Mouse (Mus musculus) lung, embryonic 15.5 days (tissue): Measurements from ENCODE around the gene Ttc41. TPM values are rescaled to one million over a fixed set of nuclear protein-coding genes. Genes with fewer than 3 reads are reported as not detected.
"Not testable (repeated sequence)": the region's sequence is repeated elsewhere in the genome, so short reads cannot be mapped to it uniquely, and the experiment has no call there.

ENCODE experiments used
- ATAC-seq: fragments of 200-750 bp; cut with Nextera tagmentation; 2 replicates; pipeline ENCODE4 v1.8.0; 2017; ENCODE audit warnings: moderate number of reproducible peaks, borderline replicate concordance; ENCODE audit not compliant: low FRiP score, low TSS enrichment; ENCODE audit errors: extremely low read depth
- H3K27ac ChIP-seq: fragments of 300-500 bp; sonication (generic); 2 replicates; pipeline ENCODE4 v1.5.1; 2015; ENCODE audit warnings: moderate library complexity, mild to moderate bottlenecking, inconsistent platforms
- H3K27me3 ChIP-seq: fragments of 300-500 bp; sonication (generic); 2 replicates; pipeline ENCODE4 v1.6.1; 2015; ENCODE audit warnings: inconsistent platforms
- H3K36me3 ChIP-seq: fragments of 300-500 bp; sonication (generic); 2 replicates; pipeline ENCODE4 v1.6.1; 2015; ENCODE audit warnings: inconsistent platforms
- H3K4me1 ChIP-seq: fragments of 300-500 bp; sonication (generic); 2 replicates; pipeline ENCODE4 v1.6.1; 2015; ENCODE audit warnings: inconsistent platforms
- H3K4me2 ChIP-seq: fragments of 300-500 bp; sonication (generic); 2 replicates; pipeline ENCODE4 v1.6.1; 2015; ENCODE audit warnings: inconsistent platforms, mild to moderate bottlenecking, moderate library complexity
- H3K4me3 ChIP-seq: fragments of 300-500 bp; sonication (generic); 2 replicates; pipeline ENCODE4 v1.5.1; 2015; ENCODE audit warnings: mild to moderate bottlenecking, inconsistent platforms
- H3K9ac ChIP-seq: fragments of 300-500 bp; sonication (generic); 2 replicates; pipeline ENCODE4 v1.6.1; 2015; ENCODE audit warnings: inconsistent platforms
- H3K9me3 ChIP-seq: fragments of 300-500 bp; sonication (generic); 2 replicates; pipeline ENCODE4 v1.6.1; 2016; ENCODE audit warnings: inconsistent platforms
- WGBS: fragments of 180-500 bp; shearing (Covaris S2); methylation state at CpG from one replicate; pipeline ENCODE4 v1.1.7; 2015; 5-methylcytosine and 5-hydroxymethylcytosine counted together
- polyA plus RNA-seq: library from polyadenylated mRNA; unstranded; fragments of >200 nt; fragmentation: Nextera tagmentation; extraction: Ambion mirVana; gene quantifications from 2 replicates; pipeline ENCODE4 v1.2.1, GENCODE M21; 2015

The Ttc41 gene
- polyA plus RNA-seq = 1.2 and 1.6 TPM in 2 replicates

DNA sequence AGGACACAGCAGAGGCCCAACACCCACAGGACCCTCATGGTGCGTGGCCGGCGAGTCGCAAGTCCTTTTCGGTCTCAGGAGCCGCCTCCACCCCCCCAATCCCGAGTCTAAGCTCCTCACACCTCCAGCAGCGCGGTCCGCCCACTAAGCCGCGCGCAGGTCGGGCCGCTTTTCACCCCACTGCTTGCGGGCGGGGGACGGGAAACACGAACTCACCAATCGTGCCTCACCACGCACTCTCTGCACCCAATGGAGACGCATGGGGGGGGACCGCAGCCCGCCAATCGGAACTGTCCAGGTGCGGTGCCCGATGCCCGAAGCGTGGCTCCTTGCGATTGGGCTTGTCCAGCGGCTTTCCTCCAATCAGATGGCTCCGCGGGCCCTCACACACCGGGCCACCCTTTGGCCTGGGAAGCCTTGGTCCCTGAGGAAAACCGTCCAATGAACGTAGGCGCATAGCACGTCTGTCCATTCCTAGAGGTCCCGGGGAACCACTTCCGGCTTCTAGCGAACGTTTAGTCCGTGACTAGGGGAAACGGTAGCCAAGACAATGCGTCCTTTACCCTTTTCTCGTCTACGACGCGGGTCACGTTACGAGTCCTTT lies at the start of gene Ttc41, which contains the start of gene Hsp90b1:
Gene Ttc41, plus strand, starts transcription at position 494 of the 604 bp plus-strand sequence.
Gene Hsp90b1, minus strand, starts transcription at position 192 of the 604 bp plus-strand sequence.
- Histone ChIP-seq H3K9me3 (no peaks in the 10 kb centered on the region), H3K4me2 (peak within 1 kb of the TSS; percentile 68), H3K36me3 (peaks cover 25% of the 10 kb centered on the region), H3K9ac (peak within 1 kb of the TSS; percentile 97), H3K27ac (peak within 1 kb of the TSS; percentile 97), H3K4me3 (peak within 1 kb of the TSS; percentile 96), H3K4me1 (peaks cover 45% of the 10 kb centered on the region), H3K27me3 (no peaks in the 10 kb centered on the region)
- peak; percentile 97 for ATAC-seq
- under 1% methylated on average over 51 of the region's 51 CpGs for WGBS

DNA sequence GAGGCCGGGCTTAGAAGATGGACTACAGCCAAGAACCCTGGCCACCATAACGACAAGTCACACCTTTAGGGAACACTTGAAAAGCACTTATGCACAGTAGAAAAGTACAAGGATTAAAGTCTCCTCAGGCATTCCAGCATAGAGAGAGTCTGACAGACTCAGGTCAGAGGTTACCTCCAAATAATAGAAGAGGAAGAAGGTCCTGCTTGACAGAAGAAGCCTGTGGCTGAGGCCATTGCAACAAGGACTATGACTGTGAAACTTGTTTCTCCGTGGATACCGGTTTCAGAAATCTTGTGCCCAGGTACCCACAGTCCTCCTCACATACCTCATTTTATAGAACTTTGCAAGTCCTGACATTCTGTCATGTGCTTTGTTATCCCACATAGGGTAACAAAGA lies 35.1 kb upstream of the Ttc41 start:
- not testable (repeated sequence) for ATAC-seq, H3K27me3 ChIP-seq

DNA sequence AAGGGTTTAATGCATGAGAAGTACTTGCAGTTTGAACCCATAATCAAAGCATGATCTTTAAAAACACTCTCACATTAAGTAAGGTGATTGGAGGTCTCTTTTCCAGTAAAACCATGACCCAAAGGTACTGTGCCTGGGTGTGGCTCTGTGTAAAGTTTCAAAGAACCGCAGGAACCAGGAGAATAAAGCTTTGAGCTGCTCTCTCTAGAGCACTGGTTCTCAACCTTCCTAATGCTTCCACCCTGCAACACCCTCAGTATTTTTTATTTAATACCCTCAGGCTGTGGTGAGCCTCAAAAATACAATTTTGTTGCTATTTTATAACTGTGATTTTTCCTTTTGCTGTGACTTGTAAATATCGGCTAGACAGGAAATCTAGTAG lies 20.8 kb upstream of the Ttc41 start:
- H3K4me1 ChIP-seq, H3K9me3 ChIP-seq, H3K9ac ChIP-seq, H3K27me3 ChIP-seq, H3K36me3 ChIP-seq: not testable (repeated sequence)
- peak overlapping the region; percentile 78 for H3K4me2 ChIP-seq
- WGBS = 27% methylated on average over 2 of the region's 2 CpGs
- H3K4me3 ChIP-seq = peak overlapping the region; percentile 69
- ATAC-seq = 0 out of 2 replicates have a peak, but pooled peaks have one; percentile 12
- H3K27ac ChIP-seq = peak overlapping the region; percentile 84

More for the DNA sequence above, 35.1 kb upstream of the Ttc41 start:
- not testable (repeated sequence) for H3K9me3 ChIP-seq, H3K4me3 ChIP-seq, H3K4me2 ChIP-seq, H3K36me3 ChIP-seq, H3K27ac ChIP-seq, H3K4me1 ChIP-seq, H3K9ac ChIP-seq
- WGBS = 64% methylated on average over 4 of the region's 4 CpGs

DNA sequence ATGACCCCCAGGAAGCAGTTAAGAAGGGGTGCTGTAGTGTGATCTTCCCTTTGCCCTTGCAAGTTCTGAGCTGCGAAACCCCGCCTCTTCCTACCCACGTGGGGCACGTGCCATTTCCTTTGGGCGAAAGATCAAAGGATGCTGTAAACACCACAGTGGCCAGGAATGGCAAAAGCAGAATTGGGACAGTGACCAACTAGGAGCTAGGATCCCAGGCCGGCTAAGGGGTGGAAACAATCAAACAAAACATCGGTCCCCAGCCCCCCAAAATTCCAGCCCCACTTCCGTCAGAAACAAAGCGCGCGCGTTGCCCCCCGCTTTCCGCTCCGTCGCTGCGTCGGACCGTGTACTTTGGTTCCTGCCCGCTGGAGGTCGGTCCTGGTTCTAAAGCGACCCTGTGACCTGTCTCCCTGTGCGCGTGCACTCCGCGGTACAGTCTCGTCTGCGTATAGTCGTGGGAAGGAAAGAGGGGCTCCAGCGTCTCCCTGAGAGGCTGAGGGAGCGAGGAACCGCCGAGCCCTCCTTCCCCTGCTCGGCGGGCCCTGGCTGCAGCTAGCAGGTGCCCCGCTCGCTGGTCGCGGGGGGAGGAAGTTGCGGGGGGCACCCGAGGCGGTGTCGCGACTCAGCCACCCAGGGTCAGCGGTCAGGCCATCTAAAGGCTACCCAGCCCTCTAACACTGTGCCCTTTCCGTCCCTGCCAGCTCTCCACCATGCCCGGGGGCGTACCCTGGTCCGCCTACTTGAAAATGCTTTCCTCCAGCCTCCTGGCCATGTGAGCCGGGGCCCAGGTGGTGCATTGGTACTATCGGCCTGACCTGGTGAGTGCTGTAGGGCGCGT lies 20.2 kb upstream of the Ttc41 start:
- H3K4me1 ChIP-seq, H3K9me3 ChIP-seq, H3K27me3 ChIP-seq, H3K36me3 ChIP-seq: not testable (repeated sequence)
- under 1% methylated on average over 52 of the region's 53 CpGs for WGBS
- Histone ChIP-seq H3K4me2 (peak overlapping the region; percentile 78), H3K27ac (peak overlapping the region; percentile 84), H3K4me3 (peak overlapping the region; percentile 69), H3K9ac (peak overlapping the region; percentile 92)
- ATAC-seq = peak; percentile 93

DNA sequence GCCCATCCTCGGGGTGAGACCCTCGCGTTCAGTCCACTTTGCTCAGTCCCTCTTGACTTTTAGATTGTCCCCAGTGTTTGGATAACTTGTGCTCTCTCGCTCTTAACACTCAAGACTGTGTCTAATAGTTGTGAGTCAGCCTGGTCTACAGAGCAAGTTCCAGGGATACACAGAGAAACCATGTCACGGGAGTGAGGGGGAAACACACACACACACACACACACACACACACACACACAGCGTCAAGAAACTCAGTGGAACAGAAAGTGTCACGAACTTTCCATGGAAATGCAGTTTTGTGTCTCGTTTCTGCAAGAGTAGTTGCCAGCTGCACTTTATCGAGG lies 19.6 kb upstream of the Ttc41 start:
- H3K27ac ChIP-seq, H3K9me3 ChIP-seq, H3K27me3 ChIP-seq, H3K4me1 ChIP-seq: not testable (repeated sequence)
- Histone ChIP-seq H3K36me3 (peaks cover 14% of the 10 kb centered on the region), H3K4me2 (peak overlapping the region; percentile 78), H3K4me3 (peak overlapping the region; percentile 69), H3K9ac (peak overlapping the region; percentile 92)
- ATAC-seq = peak; percentile 17; the same call in 1 of the 2 replicates
- WGBS = 16% methylated on average over 9 of the region's 9 CpGs

DNA sequence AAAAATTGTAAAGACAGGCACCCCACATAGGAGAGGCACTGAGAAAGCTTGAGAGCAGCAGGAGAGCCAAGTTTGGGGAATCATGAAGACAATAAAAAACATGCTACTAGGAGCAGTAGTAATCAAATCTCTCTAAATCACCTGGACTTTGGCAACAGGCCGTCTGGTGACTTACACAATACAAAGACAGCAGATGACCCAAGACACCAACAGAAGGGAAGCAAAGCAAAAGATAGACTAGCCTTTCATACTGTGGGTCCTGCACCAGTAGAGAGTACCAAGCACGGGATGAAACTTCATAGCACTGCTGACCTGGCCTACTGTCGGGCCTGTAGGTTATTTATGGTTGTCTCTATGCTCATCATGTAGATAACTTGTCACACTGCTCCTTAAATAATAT lies 5.4 kb upstream of the Ttc41 start:
- H3K4me3 ChIP-seq = no peak overlapping the region

DNA sequence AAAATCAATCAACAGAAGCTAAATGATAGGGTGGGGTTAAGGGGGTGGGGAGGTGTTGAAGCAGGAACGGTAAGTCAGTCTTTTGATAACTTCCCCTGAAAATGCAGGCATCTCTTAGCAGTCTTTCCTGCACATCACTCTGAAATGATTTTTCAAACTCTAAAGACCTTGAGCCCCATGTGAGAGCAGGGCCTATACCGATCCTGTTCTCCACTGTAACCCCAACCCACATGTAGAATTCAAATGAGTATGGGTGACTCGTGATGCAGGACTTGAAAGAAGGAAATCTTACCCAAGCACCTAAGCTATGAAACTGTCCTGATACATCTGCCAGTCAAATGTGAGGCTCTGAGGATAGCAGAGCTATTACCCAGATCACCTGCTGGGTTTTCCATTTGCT lies 4.6 kb upstream of the Ttc41 start:
- 53% methylated on average over 3 of the region's 3 CpGs for WGBS

More for the DNA sequence above, 5.4 kb upstream of the Ttc41 start:
- WGBS = 55% methylated on average over 3 of the region's 3 CpGs
- H3K4me2 ChIP-seq = peak overlapping the region; percentile 19; the same call in 1 of the 2 replicates
- peaks cover 48% of the 10 kb centered on the region for H3K4me1 ChIP-seq
- no peaks in the 10 kb centered on the region for H3K27me3 ChIP-seq
- H3K27ac ChIP-seq = no peak overlapping the region
- H3K9ac ChIP-seq = no peak overlapping the region
- no peaks in the 10 kb centered on the region for H3K9me3 ChIP-seq
- no peak for ATAC-seq
- H3K36me3 ChIP-seq = peaks cover 67% of the 10 kb centered on the region

DNA sequence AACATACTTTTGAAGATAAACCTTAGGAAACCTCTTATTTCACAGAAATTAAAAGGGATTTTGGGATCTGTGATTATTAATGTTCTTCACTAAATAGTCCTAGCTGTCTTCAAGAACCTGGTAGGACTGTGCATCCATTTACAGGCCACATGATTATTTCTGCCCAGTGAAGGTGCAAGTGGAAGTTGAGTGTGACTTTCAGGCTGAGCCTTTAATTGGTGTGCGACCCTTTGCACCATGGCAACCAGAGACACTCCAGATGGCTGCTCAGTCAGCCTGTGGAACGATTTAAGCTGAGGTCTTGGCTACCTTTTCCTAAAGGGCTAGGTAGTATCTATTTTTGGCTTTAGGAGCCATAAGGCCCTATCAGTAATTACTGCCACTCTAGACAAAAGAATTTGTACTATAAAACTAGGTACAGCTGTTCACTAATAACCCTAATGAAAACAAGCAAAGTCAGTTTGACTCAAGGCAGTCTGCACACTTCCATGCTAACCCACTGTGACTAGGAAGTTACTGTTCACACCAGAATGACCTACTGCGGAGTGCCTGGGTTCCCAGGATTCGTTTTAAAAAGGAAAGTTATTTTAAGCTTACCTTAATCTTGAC lies 3.2 kb upstream of the Ttc41 start:
- no peaks in the 10 kb centered on the region for H3K27me3 ChIP-seq
- no peak overlapping the region for H3K9ac ChIP-seq
- WGBS = 48% methylated on average over 4 of the region's 4 CpGs

More for the DNA sequence above, 4.6 kb upstream of the Ttc41 start:
- Histone ChIP-seq H3K4me2 (peak overlapping the region; percentile 19), H3K9ac (no peak overlapping the region), H3K9me3 (no peaks in the 10 kb centered on the region), H3K27me3 (no peaks in the 10 kb centered on the region), H3K4me1 (peaks cover 48% of the 10 kb centered on the region), H3K4me3 (0 out of 2 replicates have a peak overlapping the region, but pooled peaks have one; percentile 1), H3K36me3 (peaks cover 60% of the 10 kb centered on the region), H3K27ac (no peak overlapping the region)
- ATAC-seq = no peak

DNA sequence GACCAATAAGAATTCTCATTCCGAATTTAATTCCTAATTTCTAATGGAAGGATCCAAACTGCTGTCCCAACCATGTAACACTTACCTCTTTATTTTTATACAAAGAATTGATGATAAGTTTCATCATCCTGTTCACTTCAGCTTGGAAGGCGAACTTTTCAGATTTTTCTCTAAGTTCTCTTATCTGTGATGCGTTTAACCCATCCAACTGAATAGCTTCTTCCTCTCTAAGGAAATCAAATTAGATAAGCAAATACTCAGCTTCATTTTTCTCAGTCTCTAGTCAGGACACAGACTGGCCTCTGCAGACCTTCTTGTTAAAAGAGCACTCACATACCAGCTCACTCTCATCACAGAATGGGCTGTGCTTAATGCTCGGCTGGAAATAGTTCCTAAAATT lies 2.2 kb upstream of the Ttc41 start:
- H3K4me1 ChIP-seq = peaks cover 58% of the 10 kb centered on the region
- no peak for ATAC-seq
- peak overlapping the region; percentile 68 for H3K4me2 ChIP-seq
- peak overlapping the region; percentile 96 for H3K4me3 ChIP-seq
- peak overlapping the region; percentile 97 for H3K9ac ChIP-seq
- no peaks in the 10 kb centered on the region for H3K9me3 ChIP-seq
- WGBS = 42% methylated on average over 4 of the region's 4 CpGs
- peaks cover 43% of the 10 kb centered on the region for H3K36me3 ChIP-seq
- H3K27me3 ChIP-seq = no peaks in the 10 kb centered on the region
- H3K27ac ChIP-seq = no peak overlapping the region

More for the DNA sequence above, 3.2 kb upstream of the Ttc41 start:
- ATAC-seq = no peak
- Histone ChIP-seq H3K4me1 (peaks cover 58% of the 10 kb centered on the region), H3K9me3 (no peaks in the 10 kb centered on the region), H3K36me3 (peaks cover 53% of the 10 kb centered on the region), H3K4me2 (peak overlapping the region; percentile 68; the same call in 1 of the 2 replicates), H3K27ac (no peak overlapping the region), H3K4me3 (peak overlapping the region; percentile 96; the same call in 1 of the 2 replicates)

DNA sequence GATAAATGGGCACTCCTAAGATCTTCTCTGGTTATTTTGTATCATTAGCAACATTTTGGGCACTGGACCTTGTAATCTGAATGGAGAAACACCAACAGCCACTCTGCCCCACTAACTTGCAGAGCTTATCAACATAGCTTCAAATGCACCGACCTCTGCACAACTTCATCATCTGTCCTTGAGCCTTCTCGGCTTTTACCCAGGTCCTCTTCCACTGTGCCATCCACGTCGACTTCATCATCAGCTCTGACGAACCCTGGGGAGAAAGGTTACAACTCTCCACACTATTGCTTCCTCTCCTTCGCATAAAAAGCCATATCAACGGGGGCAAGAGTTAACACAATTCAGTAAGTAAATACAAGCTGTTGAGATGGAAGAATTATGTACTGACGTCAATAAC lies 1.5 kb upstream of the Ttc41 start:
- Histone ChIP-seq H3K9ac (peak overlapping the region; percentile 97), H3K27me3 (no peaks in the 10 kb centered on the region), H3K4me1 (peaks cover 56% of the 10 kb centered on the region), H3K36me3 (peaks cover 37% of the 10 kb centered on the region), H3K4me3 (peak overlapping the region; percentile 96), H3K4me2 (peak overlapping the region; percentile 68), H3K27ac (no peak overlapping the region), H3K9me3 (no peaks in the 10 kb centered on the region)
- no peak for ATAC-seq
- under 1% methylated on average over 8 of the region's 8 CpGs for WGBS

DNA sequence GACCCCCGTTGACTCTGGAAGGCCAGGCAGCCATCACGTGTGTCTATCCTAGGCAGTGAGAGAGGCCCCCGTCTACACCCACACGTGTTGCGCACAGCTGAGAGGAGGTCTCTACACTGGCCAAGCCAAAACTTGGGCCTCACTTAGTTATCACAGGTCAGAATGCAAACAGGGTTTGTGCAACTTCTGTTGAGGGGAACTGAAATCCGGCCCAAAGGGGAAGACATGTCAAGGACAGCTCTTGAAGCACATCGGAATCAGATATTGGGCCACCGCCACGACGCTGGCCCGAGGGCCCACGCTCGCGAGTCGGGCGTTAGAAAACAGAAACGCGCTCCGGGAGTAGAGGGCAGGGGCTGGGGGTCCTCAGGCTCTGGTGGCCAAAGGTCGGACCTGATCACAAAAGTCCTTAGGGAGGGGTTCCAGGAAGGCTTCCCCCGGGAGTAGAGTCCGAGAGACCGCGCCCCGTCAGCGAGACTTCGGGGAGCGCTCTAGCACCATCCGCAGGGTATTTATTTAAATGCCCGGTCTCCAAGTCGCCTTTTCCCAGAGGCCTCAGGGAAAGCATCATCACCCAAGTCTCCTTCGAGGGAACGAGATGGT lies 921 bp upstream of the Ttc41 start:
- H3K4me2 ChIP-seq = peak overlapping the region; percentile 68
- WGBS = under 1% methylated on average over 33 of the region's 33 CpGs
- peaks cover 31% of the 10 kb centered on the region for H3K36me3 ChIP-seq
- ATAC-seq = no peak
- peaks cover 51% of the 10 kb centered on the region for H3K4me1 ChIP-seq
- H3K9ac ChIP-seq = peak overlapping the region; percentile 97
- H3K27me3 ChIP-seq = no peaks in the 10 kb centered on the region
- H3K4me3 ChIP-seq = peak overlapping the region; percentile 96
- peak overlapping the region; percentile 97 for H3K27ac ChIP-seq
- no peaks in the 10 kb centered on the region for H3K9me3 ChIP-seq
